Mouse (Mus musculus) midbrain, embryonic 10.5 days (tissue): Measurements from ENCODE around the gene Vps26a. TPM values are rescaled to one million over a fixed set of nuclear protein-coding genes. Genes with fewer than 3 reads are reported as not detected.
A peak's percentile ranks its signal among the peaks of the same experiment; 100 is the strongest.
"Not testable (repeated sequence)": the region's sequence is repeated elsewhere in the genome, so short reads cannot be mapped to it uniquely, and the experiment has no call there.

Experiments
- DNase-seq: peaks from one replicate; pipeline ENCODE4 v3.0.0-alpha.2; 2017; ENCODE audit warnings: low spot score
- H3K27ac ChIP-seq: fragments of 300-500 bp; sonication (generic); replicated peaks from 2 replicates; pipeline ENCODE4 v1.5.1; 2016; ENCODE audit warnings: mild to moderate bottlenecking
- H3K27me3 ChIP-seq: fragments of 300-500 bp; sonication (generic); 2 replicates; pipeline ENCODE4 v1.6.1; 2016; ENCODE audit warnings: low read depth, mild to moderate bottlenecking; ENCODE audit not compliant: poor library complexity, severe bottlenecking
- H3K36me3 ChIP-seq: fragments of 300-500 bp; sonication (generic); 2 replicates; pipeline ENCODE4 v1.6.1; 2016; ENCODE audit warnings: mild to moderate bottlenecking, moderate library complexity
- H3K4me1 ChIP-seq: fragments of 300-500 bp; sonication (generic); 2 replicates; pipeline ENCODE4 v1.6.1; 2016
- H3K4me3 ChIP-seq: fragments of 300-500 bp; sonication (generic); 2 replicates; pipeline ENCODE4 v1.5.1; 2016; ENCODE audit warnings: mild to moderate bottlenecking, moderate library complexity
- H3K9me3 ChIP-seq: fragments of 300-500 bp; sonication (generic); replicated peaks from 2 replicates; pipeline ENCODE4 v1.6.1; 2016; ENCODE audit warnings: mild to moderate bottlenecking
- WGBS: fragments of 180-500 bp; shearing (Covaris S2); methylation state at CpG from one replicate; pipeline ENCODE4 v1.1.7; 2016; 5-methylcytosine and 5-hydroxymethylcytosine counted together
- polyA plus RNA-seq: library from polyadenylated mRNA; unstranded; fragments of >200 nt; fragmentation: Nextera tagmentation; extraction: Ambion mirVana; gene quantifications from 2 replicates; pipeline ENCODE4 v1.2.1, GENCODE M21; 2016

Vps26a gene
- polyA plus RNA-seq, 1 experiment from 2014 or later: 94.1 TPM

GRCm38 (mm10) chr10:62507591-62508308, 21.1 kb upstream of the Vps26a start:
- 18% methylated on average over 18 of the region's 18 CpGs for WGBS
- H3K36me3 ChIP-seq: no peaks in the 10 kb centered on the region
- H3K9me3 ChIP-seq: no peaks in the 10 kb centered on the region
- H3K27ac ChIP-seq: no peak overlapping the region
- peak; percentile 22 for DNase-seq
- peaks cover 27% of the 10 kb centered on the region for H3K27me3 ChIP-seq
- peaks cover 12% of the 10 kb centered on the region for H3K4me1 ChIP-seq
- H3K4me3 ChIP-seq: peak overlapping the region; percentile 43

GRCm38 (mm10) chr10:62507071-62507470, 20.5 kb upstream of the Vps26a start:
- Histone ChIP-seq H3K27ac (no peak overlapping the region), H3K36me3 (no peaks in the 10 kb centered on the region), H3K9me3 (no peaks in the 10 kb centered on the region)

GRCm38 (mm10) chr10:62506019-62506556, 19.5 kb upstream of the Vps26a start:
- no peak for DNase-seq
- no peaks in the 10 kb centered on the region for H3K9me3 ChIP-seq

More at GRCm38 (mm10) chr10:62507071-62507470, 20.5 kb upstream of the Vps26a start:
- Histone ChIP-seq H3K27me3 (peaks cover 27% of the 10 kb centered on the region), H3K4me1 (peaks cover 12% of the 10 kb centered on the region), H3K4me3 (no peak overlapping the region)
- 92% methylated on average over 4 of the region's 4 CpGs for WGBS
- no peak for DNase-seq

GRCm38 (mm10) chr10:62505224-62505983, 18.8 kb upstream of the Vps26a start:
- Histone ChIP-seq H3K4me1 (peaks cover 12% of the 10 kb centered on the region), H3K9me3 (no peaks in the 10 kb centered on the region), H3K27ac (no peak overlapping the region), H3K27me3 (peaks cover 27% of the 10 kb centered on the region), H3K36me3 (no peaks in the 10 kb centered on the region), H3K4me3 (no peak overlapping the region)
- no peak for DNase-seq
- 84% methylated on average over 9 of the region's 9 CpGs for whole genome bisulfite sequencing

More at GRCm38 (mm10) chr10:62506019-62506556, 19.5 kb upstream of the Vps26a start:
- H3K36me3 ChIP-seq: no peaks in the 10 kb centered on the region
- 87% methylated on average over 17 of the region's 17 CpGs for WGBS
- H3K4me1 ChIP-seq: peaks cover 12% of the 10 kb centered on the region
- H3K4me3 ChIP-seq: no peak overlapping the region
- H3K27ac ChIP-seq: no peak overlapping the region
- peaks cover 27% of the 10 kb centered on the region for H3K27me3 ChIP-seq

- H3K4me1 ChIP-seq: peaks cover 15% of the 10 kb centered on the region
- DNase-seq: no peak
- no peaks in the 10 kb centered on the region for H3K36me3 ChIP-seq
- no peak overlapping the region for H3K4me3 ChIP-seq
- 81% methylated on average over 12 of the region's 12 CpGs for WGBS
- no peaks in the 10 kb centered on the region for H3K9me3 ChIP-seq
- no peak overlapping the region for H3K27ac ChIP-seq
- H3K27me3 ChIP-seq: peaks cover 22% of the 10 kb centered on the region
Observed at GRCm38 (mm10) chr10:62503836-62504628, 17.4 kb upstream of the Vps26a start.

GRCm38 (mm10) chr10:62503353-62503752, 16.7 kb upstream of the Vps26a start:
- no peak overlapping the region for H3K27ac ChIP-seq
- peaks cover 15% of the 10 kb centered on the region for H3K27me3 ChIP-seq
- DNase-seq: no peak
- H3K4me1 ChIP-seq: peaks cover 10% of the 10 kb centered on the region
- no peaks in the 10 kb centered on the region for H3K36me3 ChIP-seq
- H3K4me3 ChIP-seq: no peak overlapping the region
- H3K9me3 ChIP-seq: no peaks in the 10 kb centered on the region
- WGBS: 85% methylated on average over 4 of the region's 4 CpGs

- WGBS: 85% methylated on average over 7 of the region's 7 CpGs
- no peak overlapping the region for H3K4me3 ChIP-seq
- H3K27ac ChIP-seq: no peak overlapping the region
- H3K4me1 ChIP-seq: peaks cover 2% of the 10 kb centered on the region; the same call in 1 of the 2 replicates
- no peaks in the 10 kb centered on the region for H3K36me3 ChIP-seq
- peaks cover 2% of the 10 kb centered on the region for H3K27me3 ChIP-seq
- no peak for DNase-seq
- H3K9me3 ChIP-seq: no peaks in the 10 kb centered on the region
Observed at GRCm38 (mm10) chr10:62501951-62502350, 15.3 kb upstream of the Vps26a start.

GRCm38 (mm10) chr10:62500916-62501615, 14.5 kb upstream of the Vps26a start:
- Histone ChIP-seq H3K4me1 (peaks cover 2% of the 10 kb centered on the region; the same call in 1 of the 2 replicates), H3K4me3 (no peak overlapping the region), H3K9me3 (no peaks in the 10 kb centered on the region), H3K27ac (no peak overlapping the region), H3K36me3 (no peaks in the 10 kb centered on the region), H3K27me3 (no peaks in the 10 kb centered on the region)
- DNase-seq: no peak
- 89% methylated on average over 9 of the region's 9 CpGs for WGBS

- DNase-seq: peak; percentile 59
- Histone ChIP-seq H3K36me3 (no peaks in the 10 kb centered on the region), H3K27me3 (no peaks in the 10 kb centered on the region), H3K27ac (no peak overlapping the region), H3K4me3 (no peak overlapping the region), H3K9me3 (no peaks in the 10 kb centered on the region), H3K4me1 (peaks cover 2% of the 10 kb centered on the region; the same call in 1 of the 2 replicates)
- WGBS: 25% methylated on average over 15 of the region's 15 CpGs
Observed at GRCm38 (mm10) chr10:62500088-62500915, 13.7 kb upstream of the Vps26a start.

- DNase-seq, H3K9me3 ChIP-seq, H3K4me1 ChIP-seq, H3K27me3 ChIP-seq, H3K4me3 ChIP-seq, H3K36me3 ChIP-seq, H3K27ac ChIP-seq: not testable (repeated sequence)
- 78% methylated on average over 3 of the region's 3 CpGs for WGBS
Observed at GRCm38 (mm10) chr10:62491681-62492080, 5.1 kb upstream of the Vps26a start.

- no peaks in the 10 kb centered on the region for H3K9me3 ChIP-seq
Observed at GRCm38 (mm10) chr10:62488266-62488665, 1.7 kb upstream of the Vps26a start.

More at GRCm38 (mm10) chr10:62488266-62488665, 1.7 kb upstream of the Vps26a start:
- H3K27ac ChIP-seq: no peak overlapping the region
- 28% methylated on average over 1 of the region's 1 CpGs for whole genome bisulfite sequencing
- H3K27me3 ChIP-seq: no peaks in the 10 kb centered on the region
- peak; percentile 34 for DNase-seq
- no peak overlapping the region for H3K4me3 ChIP-seq
- no peaks in the 10 kb centered on the region for H3K36me3 ChIP-seq
- H3K4me1 ChIP-seq: peaks cover 13% of the 10 kb centered on the region
